ENCODE assay signal across 28 mouse cellular contexts in the genomic region with DNA sequence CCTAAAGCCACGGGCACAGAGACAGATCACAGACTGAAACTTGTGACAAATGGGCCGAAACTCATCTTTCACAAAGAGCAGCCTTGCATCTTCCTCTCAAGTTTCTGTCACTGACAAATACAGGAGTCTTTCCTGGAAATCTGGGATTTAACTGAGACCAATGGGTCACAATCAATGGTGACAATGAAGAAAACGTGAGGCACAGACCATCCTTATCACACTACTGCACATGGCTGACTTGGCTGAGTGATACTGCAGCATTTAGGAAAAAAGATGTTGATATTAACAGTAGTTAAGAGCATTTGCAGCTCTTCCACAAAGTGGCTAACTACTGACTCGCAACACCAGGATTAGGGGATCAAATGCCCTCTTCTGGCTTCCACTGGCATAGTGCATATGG. TPM values are rescaled to one million over a fixed set of nuclear protein-coding genes. Genes with fewer than 3 reads are reported as not detected.
DNase-seq lines count a peak whose midpoint lies in the region; ATAC-seq and TF ChIP-seq lines count a peak whose summit lies in the region.
"Had no signal": no experiment of that assay in that cellular context is flagged by ENCODE, and none has a peak within 500 bp of the region (broad histone marks: within the 10 kb centered on the region; RNA-seq: fewer than 3 reads in every experiment).

No protein-coding gene starts in this region.

- no peak overlapping the region for H3K27ac ChIP-seq in MEL (ENCODE audit: control insufficient read depth, low read depth, low read length)
- H3K27ac ChIP-seq in liver, embryonic 13.5 days: no peak overlapping the region
- H3K27ac ChIP-seq in liver, embryonic 16.5 days (ENCODE audit: low read length): no peak overlapping the region
- H3K27ac ChIP-seq: embryonic facial prominence, embryonic 10.5 days; embryonic facial prominence, embryonic 13.5 days; forebrain, embryonic 12.5 days; forebrain, embryonic 15.5 days; heart, adult 2 months; heart, embryonic 10.5 days; heart, embryonic 13.5 days; hindbrain, embryonic 14.5 days; hindbrain, postnatal 0 days had no signal

- peaks cover 17% of the 10 kb centered on the region for H3K79me2 ChIP-seq in MEL (ENCODE audit: control insufficient read depth, insufficient read depth, low read length, poor library complexity)

- H3K36me3 ChIP-seq in G1E (replicated peaks) (peaks cover 92% of the 10 kb centered on the region), MEL (ENCODE audit: control insufficient read depth in 1 of 2, insufficient read depth in 2 of 2, low read length in 2 of 2) (peaks cover 56% of the 10 kb centered on the region in 2 experiments)
- H3K36me3 ChIP-seq in liver, embryonic 13.5 days: peaks cover 60% of the 10 kb centered on the region
- H3K36me3 ChIP-seq in liver, embryonic 16.5 days (ENCODE audit: control insufficient read depth, insufficient read depth): peaks cover 2% of the 10 kb centered on the region; the same call in 1 of the 2 replicates

- H3K4me1 ChIP-seq in G1E (ENCODE audit: insufficient read depth, low read depth, low read length) (peaks cover 72% of the 10 kb centered on the region), MEL (ENCODE audit: control insufficient read depth in 1 of 2, insufficient read depth in 2 of 2, low read length in 2 of 2) (peaks cover 32% of the 10 kb centered on the region in 2 experiments)
- H3K4me1 ChIP-seq in liver, embryonic 13.5 days (replicated peaks): peaks cover 60% of the 10 kb centered on the region
- peaks cover 20% of the 10 kb centered on the region for H3K4me1 ChIP-seq in liver, embryonic 16.5 days (ENCODE audit: control insufficient read depth, low read depth, low read length)
- H3K4me1 ChIP-seq: heart, embryonic 10.5 days had no signal

- DNase-seq in G1E (ENCODE audit: low spot score) (no peak), MEL (ENCODE audit: low read depth, low spot score) (peak; percentile 66)
- peak; percentile 15 for DNase-seq in liver, embryonic 13.5 days
- DNase-seq in heart, adult 18-20 months: no peak
- no peak for DNase-seq in lung, adult 18-20 months
- DNase-seq in spleen, postnatal 36 days (ENCODE audit: low spot score in 2 of 2): no peak
- no peak for DNase-seq in ovary, postnatal 14 days (ENCODE audit: low spot score)
- DNase-seq: adrenal gland, adult 2 months; adrenal gland, postnatal 14 days; cerebellum, adult 2 months; cerebellum, adult 9-11 months; cerebellum, postnatal 25 days; embryo, embryonic 11 days; gastrocnemius, postnatal 25 days; heart, adult 2 months; heart, postnatal 14 days; heart, postnatal 4 days had no signal

- H3K9ac ChIP-seq in MEL (ENCODE audit: control insufficient read depth, low read depth, low read length, poor library complexity, severe bottlenecking): no peak overlapping the region
- H3K9ac ChIP-seq in liver, embryonic 13.5 days: no peak overlapping the region
- H3K9ac ChIP-seq in liver, embryonic 16.5 days (ENCODE audit: low read depth, low read length): no peak overlapping the region
- H3K9ac ChIP-seq: embryonic facial prominence, embryonic 13.5 days; forebrain, embryonic 12.5 days; forebrain, embryonic 15.5 days; heart, embryonic 13.5 days; hindbrain, embryonic 14.5 days had no signal

- no peaks in the 10 kb centered on the region for H3K9me3 ChIP-seq in G1E (replicated peaks)
- H3K9me3 ChIP-seq in MEL (replicated peaks; ENCODE audit: insufficient read depth, low read length): no peaks in the 10 kb centered on the region
- no peaks in the 10 kb centered on the region for H3K9me3 ChIP-seq in liver, embryonic 13.5 days (replicated peaks)
- no peaks in the 10 kb centered on the region for H3K9me3 ChIP-seq in liver, embryonic 16.5 days (replicated peaks; ENCODE audit: control insufficient read depth, low read length)
- H3K9me3 ChIP-seq: embryonic facial prominence, embryonic 10.5 days; embryonic facial prominence, embryonic 13.5 days; forebrain, embryonic 12.5 days; forebrain, embryonic 15.5 days; heart, embryonic 10.5 days; heart, embryonic 13.5 days had no signal

- H3K4me3 ChIP-seq in G1E (ENCODE audit: low read depth, low read length): no peak overlapping the region
- H3K4me3 ChIP-seq in MEL (ENCODE audit: control insufficient read depth in 1 of 2, insufficient read depth in 1 of 2, low read depth in 2 of 2, low read length in 2 of 2): no peak overlapping the region
- H3K4me3 ChIP-seq in liver, embryonic 13.5 days (replicated peaks): no peak overlapping the region
- H3K4me3 ChIP-seq in liver, embryonic 16.5 days (ENCODE audit: low read depth, low read length): no peak overlapping the region
- H3K4me3 ChIP-seq: embryonic facial prominence, embryonic 10.5 days; embryonic facial prominence, embryonic 13.5 days; erythroblast, embryonic 14.5 days; forebrain, embryonic 12.5 days; forebrain, embryonic 15.5 days; heart, adult 2 months; heart, embryonic 10.5 days; heart, embryonic 13.5 days had no signal

- no peak for TF ChIP-seq RAD21 in MEL (IDR thresholded peaks at IDR 0.05; ENCODE audit: low read depth, low read length)

- peak; percentile 45; the same call in 1 of the 2 replicates for ATAC-seq in G1E (ENCODE audit: extremely low read depth, insufficient number of reproducible peaks, low FRiP score, poor library complexity, severe bottlenecking)
- peak; percentile 69 for ATAC-seq in liver, embryonic 13.5 days (ENCODE audit: low read depth)
- ATAC-seq in liver, embryonic 16.5 days (ENCODE audit: low read depth): 0 out of 2 replicates have a peak, but pooled peaks have one; percentile 37
- ATAC-seq: CD4-positive, CD25-positive, alpha-beta regulatory T cell, adult 4 months; forebrain, embryonic 15.5 days; hindbrain, postnatal 0 days had no signal

- TF ChIP-seq POLR2A in MEL (IDR thresholded peaks at IDR 0.05; ENCODE audit: control insufficient read depth in 1 of 2, insufficient read depth in 1 of 2, low read depth in 1 of 2, low read length in 2 of 2, poor library complexity in 1 of 2): no peak

- TF ChIP-seq CTCF in G1E (IDR thresholded peaks at IDR 0.05; ENCODE audit: low read depth, low read length): no peak
- no peak for TF ChIP-seq CTCF in MEL (IDR thresholded peaks at IDR 0.05 in 2 of 3, conservative IDR thresholded peaks at IDR 0.05 in 1 of 3; ENCODE audit: control insufficient read depth in 1 of 3, insufficient read depth in 1 of 3, low read depth in 2 of 3, low read length in 3 of 3, poor library complexity in 1 of 3, severe bottlenecking in 1 of 3)

- H3K4me2 ChIP-seq in liver, embryonic 13.5 days: peak overlapping the region; percentile 11
- H3K4me2 ChIP-seq in liver, embryonic 16.5 days (ENCODE audit: low read depth, low read length): no peak overlapping the region
- H3K4me2 ChIP-seq: embryonic facial prominence, embryonic 13.5 days; forebrain, embryonic 12.5 days; forebrain, embryonic 15.5 days; heart, embryonic 13.5 days; hindbrain, embryonic 14.5 days had no signal

- peak; percentile 76 to 77 for TF ChIP-seq EP300 in MEL (IDR thresholded peaks at IDR 0.05; ENCODE audit: low read depth in 1 of 2, low read length in 2 of 2)

- 51% methylated on average over 4 of the region's 4 CpGs for WGBS in liver, embryonic 13.5 days (ENCODE audit: insufficient replicate concordance)
- 60% methylated on average over 4 of the region's 4 CpGs for WGBS in liver, embryonic 16.5 days (ENCODE audit: insufficient replicate concordance)

- H3K27me3 ChIP-seq in G1E (ENCODE audit: insufficient read depth, low read length): no peaks in the 10 kb centered on the region
- no peaks in the 10 kb centered on the region for H3K27me3 ChIP-seq in MEL (ENCODE audit: control insufficient read depth in 1 of 2, insufficient read depth in 2 of 2, low read length in 2 of 2)
- no peaks in the 10 kb centered on the region for H3K27me3 ChIP-seq in liver, embryonic 13.5 days
- no peaks in the 10 kb centered on the region for H3K27me3 ChIP-seq in liver, embryonic 16.5 days (ENCODE audit: control insufficient read depth, insufficient read depth, low read depth, low read length)
- H3K27me3 ChIP-seq: embryonic facial prominence, embryonic 13.5 days; forebrain, embryonic 12.5 days; forebrain, embryonic 15.5 days; heart, embryonic 13.5 days had no signal

TF ChIP-seq in MEL, 35 proteins besides CTCF, POLR2A, EP300 and RAD21 (continues in another document):
- TF ChIP-seq MXI1 (IDR thresholded peaks at IDR 0.05; ENCODE audit: low read depth, low read length) (peak; percentile 39), BHLHE40 (IDR thresholded peaks at IDR 0.05; ENCODE audit: borderline replicate concordance, low read depth, low read length) (peak; percentile 81), TCF12 (IDR thresholded peaks at IDR 0.05; ENCODE audit: low read depth, low read length) (peak; percentile 89), MEF2A (IDR thresholded peaks at IDR 0.05; ENCODE audit: extremely low read depth, insufficient replicate concordance, low read depth, low read length, poor library complexity, severe bottlenecking) (no peak)

RNA-seq across cellular contexts. Expression of gene Zfp266, which starts 9.6 kb away (rescaled TPM):
- total RNA-seq in G1E (2014; fragmentation: Nextera tagmentation) (109 and 129 TPM in 2 replicates), G1E (2017) (58.4 and 64.2 TPM in 2 replicates), MEL (2012; rRNA removed) (68.1 and 88.0 TPM in 2 replicates)
- polyA plus RNA-seq in G1E (2012) (1.4 and 2.0 TPM in 2 replicates), MEL (2012; ENCODE audit: insufficient read depth in 1 of 2, insufficient read length in 2 of 2, low read depth in 1 of 2, low replicate concordance in 2 of 2, missing spikeins in 1 of 2) (10 to 100 TPM; 30.7 to 31.5 TPM)
- 16.0 and 17.7 TPM in 2 replicates for polyA plus RNA-seq in liver, embryonic 13.5 days (2015; fragmentation: Nextera tagmentation; extraction: Ambion mirVana)
- polyA plus RNA-seq in liver, embryonic 16.5 days (2015; fragmentation: Nextera tagmentation; extraction: Ambion mirVana): 12.0 and 13.5 TPM in 2 replicates
- 10 to 100 TPM; 23.9 to 24.7 TPM for total RNA-seq in heart, adult 18-20 months (2021)

RNA-seq across cellular contexts. Expression of gene Zfp426, which starts 19.1 kb away (rescaled TPM):
- total RNA-seq in G1E (2014; fragmentation: Nextera tagmentation) (43.1 and 46.0 TPM in 2 replicates), G1E (2017) (17.2 and 22.2 TPM in 2 replicates), MEL (2012; rRNA removed) (32.1 and 41.5 TPM in 2 replicates)
- polyA plus RNA-seq in G1E (2012) (2.4 and 4.1 TPM in 2 replicates), MEL (2012; ENCODE audit: insufficient read depth in 1 of 2, insufficient read length in 2 of 2, low read depth in 1 of 2, low replicate concordance in 2 of 2, missing spikeins in 1 of 2) (10 to 100 TPM in 1 of 2 experiments, not detected in 1; 30.7 TPM)
- polyA plus RNA-seq in liver, embryonic 13.5 days (2015; fragmentation: Nextera tagmentation; extraction: Ambion mirVana): 6.7 and 7.9 TPM in 2 replicates
- 6.4 and 8.4 TPM in 2 replicates for polyA plus RNA-seq in liver, embryonic 16.5 days (2015; fragmentation: Nextera tagmentation; extraction: Ambion mirVana)
- 1 to 10 TPM; 9.0 to 9.6 TPM for total RNA-seq in heart, adult 18-20 months (2021)

RNA-seq across cellular contexts. Expression of gene Zfp26, which starts 51.7 kb away (rescaled TPM):
- total RNA-seq in G1E (2014; fragmentation: Nextera tagmentation) (26.8 and 30.0 TPM in 2 replicates), G1E (2017) (24.1 and 31.4 TPM in 2 replicates), MEL (2012; rRNA removed) (50.5 and 52.5 TPM in 2 replicates)
- polyA plus RNA-seq in G1E (2012) (0.28 and 0.31 TPM in 2 replicates), MEL (2012; ENCODE audit: insufficient read depth in 1 of 2, insufficient read length in 2 of 2, low read depth in 1 of 2, low replicate concordance in 2 of 2, missing spikeins in 1 of 2) (10 to 100 TPM; 18.5 to 55.4 TPM)
- 4.4 and 5.4 TPM in 2 replicates for polyA plus RNA-seq in liver, embryonic 13.5 days (2015; fragmentation: Nextera tagmentation; extraction: Ambion mirVana)
- polyA plus RNA-seq in liver, embryonic 16.5 days (2015; fragmentation: Nextera tagmentation; extraction: Ambion mirVana): 3.8 and 4.7 TPM in 2 replicates
- total RNA-seq in heart, adult 18-20 months (2021): 1 to 10 TPM; 7.4 to 9.2 TPM

Comparison
In these comparisons a context has a peak if more than half of its experiments do, and no peak if none do; other contexts are left out.
1. DNase-seq: peak in MEL (single experiment) and liver, embryonic 13.5 days (single experiment); none in G1E (single experiment), heart, adult 18-20 months (0 of 2), lung, adult 18-20 months (0 of 2), spleen, postnatal 36 days (0 of 2) and ovary, postnatal 14 days (single experiment).
2. Peak in every context shown above with its lines, with median percentiles within 50 percentile points of each other: ATAC-seq.